In the genomic region with DNA sequence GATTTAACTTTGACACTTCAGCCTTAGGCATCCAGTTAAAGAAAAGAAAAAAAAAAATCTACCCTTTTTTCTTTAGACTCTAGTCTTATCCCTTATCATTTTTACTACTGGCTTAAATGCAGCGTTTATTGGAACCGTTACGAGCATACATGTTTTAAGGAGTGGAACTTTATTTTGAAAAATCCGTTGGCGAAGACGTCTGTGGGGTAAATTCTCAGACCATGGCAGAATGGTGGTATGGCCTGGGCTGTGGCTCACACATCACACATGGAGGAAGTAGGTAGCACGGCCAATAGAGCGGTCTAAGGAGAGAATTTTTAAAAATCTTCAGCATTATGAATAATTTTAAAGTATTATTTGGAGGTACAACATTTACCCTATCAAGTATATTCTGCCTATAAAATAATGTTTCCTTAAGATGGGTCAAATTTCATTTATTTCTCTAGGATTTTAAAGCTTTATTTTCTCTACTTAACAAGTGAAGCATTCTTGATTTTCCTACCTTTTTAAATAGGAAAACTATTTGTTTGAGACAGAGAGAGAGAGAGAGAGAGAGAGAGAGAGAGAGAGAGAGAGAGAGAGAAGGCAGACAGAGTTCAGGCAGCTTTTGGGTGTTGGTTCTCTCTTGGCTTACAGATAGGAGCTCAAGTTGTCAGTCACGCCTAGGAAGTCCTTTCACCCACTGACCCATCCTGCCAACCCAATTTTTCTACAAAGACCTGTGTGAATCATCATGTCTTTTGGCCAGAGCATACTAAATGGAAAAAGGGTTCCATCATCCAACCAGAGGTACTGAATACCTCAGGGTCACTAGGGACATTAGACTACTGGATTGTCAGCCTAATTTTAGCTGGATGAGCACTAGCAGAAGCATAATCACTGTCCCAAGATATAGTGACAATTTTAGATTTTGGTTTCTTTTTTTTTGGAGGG, we compare ENCODE assay signal across 8 mouse cellular contexts. TPM values are rescaled to one million over a fixed set of nuclear protein-coding genes. Genes with fewer than 3 reads are reported as not detected.
DNase-seq lines count a peak whose midpoint lies in the region; ATAC-seq and TF ChIP-seq lines count a peak whose summit lies in the region.

No protein-coding gene starts in this region.

- intact Hi-C loops in heart, postnatal 36 days (cut with DNase I) = loop anchor here (1.0 to 10.0 kb wide), 3 partner anchors 10 to 1072 kb away; partner anchors contain the start of genes Tnks1bp1 and Zc3h15

- peaks cover 6% of the 10 kb centered on the region; the same call in 1 of the 2 replicates for H3K36me3 ChIP-seq in heart, embryonic 10.5 days
- no peaks in the 10 kb centered on the region for H3K36me3 ChIP-seq in ES-E14 (ENCODE audit: control insufficient read depth, insufficient read depth, low read length, poor library complexity, severe bottlenecking)
- H3K36me3 ChIP-seq in heart, embryonic 15.5 days = peaks cover 2% of the 10 kb centered on the region; the same call in 1 of the 2 replicates
- peaks cover 7% of the 10 kb centered on the region for H3K36me3 ChIP-seq in liver, embryonic 16.5 days (ENCODE audit: control insufficient read depth, insufficient read depth)

- peak overlapping the region; percentile 81; the same call in 1 of the 2 replicates for H3K9ac ChIP-seq in ES-E14 (ENCODE audit: insufficient read depth, low read depth, low read length, poor library complexity, severe bottlenecking)
- H3K9ac ChIP-seq in heart, embryonic 15.5 days = peak overlapping the region; percentile 71; the same call in 1 of the 2 replicates
- peak overlapping the region; percentile 99 for H3K9ac ChIP-seq in liver, embryonic 16.5 days (ENCODE audit: low read depth, low read length)

- WGBS in heart, embryonic 10.5 days = 32% methylated on average over 9 of the region's 9 CpGs
- 26% methylated on average over 9 of the region's 9 CpGs for WGBS in heart, embryonic 15.5 days
- WGBS in liver, embryonic 16.5 days (ENCODE audit: insufficient replicate concordance) = 14% methylated on average over 9 of the region's 9 CpGs

- ATAC-seq in heart, embryonic 15.5 days (replicated peaks; ENCODE audit: insufficient number of reproducible peaks, insufficient read depth, low FRiP score, low read depth) = no peak
- ATAC-seq in liver, embryonic 16.5 days (ENCODE audit: low read depth) = no peak

- H3K4me1 ChIP-seq in heart, embryonic 10.5 days = peaks cover 15% of the 10 kb centered on the region
- peaks cover 3 to 5% of the 10 kb centered on the region in 2 experiments; a peak in 3 of 4 replicates for H3K4me1 ChIP-seq in ES-E14 (ENCODE audit: control insufficient read depth in 2 of 2, insufficient read depth in 2 of 2, low read length in 2 of 2, poor library complexity in 1 of 2)
- H3K4me1 ChIP-seq in heart, embryonic 15.5 days (replicated peaks) = peaks cover 20% of the 10 kb centered on the region
- H3K4me1 ChIP-seq in liver, embryonic 16.5 days (ENCODE audit: control insufficient read depth, low read depth, low read length) = peaks cover 27% of the 10 kb centered on the region

- H3K4me2 ChIP-seq in heart, embryonic 15.5 days = peak overlapping the region; percentile 79
- H3K4me2 ChIP-seq in liver, embryonic 16.5 days (ENCODE audit: low read depth, low read length) = peak overlapping the region; percentile 96

- H3K27me3 ChIP-seq in heart, embryonic 10.5 days (ENCODE audit: insufficient read depth, poor library complexity, severe bottlenecking) = no peaks in the 10 kb centered on the region
- no peaks in the 10 kb centered on the region for H3K27me3 ChIP-seq in heart, embryonic 15.5 days
- H3K27me3 ChIP-seq in liver, embryonic 16.5 days (ENCODE audit: control insufficient read depth, insufficient read depth, low read depth, low read length) = no peaks in the 10 kb centered on the region

- DNase-seq in heart, embryonic 10.5 days (ENCODE audit: low spot score) = no peak
- DNase-seq in heart, postnatal 36 days = no peak
- DNase-seq in ES-E14 (ENCODE audit: low read depth, low spot score) = no peak
- DNase-seq in frontal cortex, postnatal 36 days (ENCODE audit: low spot score in 2 of 2) = no peak
- no peak for DNase-seq in frontal cortex, postnatal 25 days (ENCODE audit: low spot score in 2 of 2)
- DNase-seq in left cerebral cortex, adult 8-10 months (ENCODE audit: low spot score in 2 of 2) = no peak

- H3K9me3 ChIP-seq in heart, embryonic 10.5 days = no peaks in the 10 kb centered on the region
- H3K9me3 ChIP-seq in ES-E14 (ENCODE audit: control insufficient read depth, insufficient read depth, low read depth, low read length) = no peaks in the 10 kb centered on the region
- H3K9me3 ChIP-seq in heart, embryonic 15.5 days (replicated peaks) = no peaks in the 10 kb centered on the region
- no peaks in the 10 kb centered on the region for H3K9me3 ChIP-seq in liver, embryonic 16.5 days (replicated peaks; ENCODE audit: control insufficient read depth, low read length)

- peak overlapping the region; percentile 90 for H3K4me3 ChIP-seq in heart, embryonic 10.5 days
- peak overlapping the region; percentile 74 to 90 for H3K4me3 ChIP-seq in ES-E14 (ENCODE audit: insufficient read depth in 1 of 2, low read depth in 1 of 2, low read length in 2 of 2, poor library complexity in 1 of 2, severe bottlenecking in 1 of 2)
- H3K4me3 ChIP-seq in heart, embryonic 15.5 days = peak overlapping the region; percentile 98
- H3K4me3 ChIP-seq in liver, embryonic 16.5 days (ENCODE audit: low read depth, low read length) = peak overlapping the region; percentile 99

- H3K27ac ChIP-seq in heart, embryonic 10.5 days = peak overlapping the region; percentile 97
- H3K27ac ChIP-seq in ES-E14 (ENCODE audit: insufficient read depth, low read depth, low read length, poor library complexity, severe bottlenecking) = no peak overlapping the region
- H3K27ac ChIP-seq in heart, embryonic 15.5 days = peak overlapping the region; percentile 98
- peak overlapping the region; percentile 98 for H3K27ac ChIP-seq in liver, embryonic 16.5 days (ENCODE audit: low read length)

- in situ Hi-C loops in ES-E14 (cut with MboI; ENCODE audit: low sequenced_read_pairs in 2 of 2, unreplicated experiment in 2 of 2) = no loop called here

TF ChIP-seq in ES-E14, 5 proteins besides CTCF, POLR2A, EP300 and RAD21:
- TF ChIP-seq MAFK (IDR thresholded peaks at IDR 0.05; ENCODE audit: insufficient read depth, low read depth, low read length) (no peak), ZNF384 (IDR thresholded peaks at IDR 0.05; ENCODE audit: low read depth, low read length) (no peak), HCFC1 (IDR thresholded peaks at IDR 0.05; ENCODE audit: borderline replicate concordance, insufficient read depth, low read length) (no peak), CHD2 (IDR thresholded peaks at IDR 0.05; ENCODE audit: low read depth, low read length) (no peak), ZC3H11A (IDR thresholded peaks at IDR 0.05; ENCODE audit: borderline replicate concordance, low read depth, low read length) (no peak)

RNA-seq across cellular contexts. Expression of gene Zdhhc5, which starts 1.7 kb away (rescaled TPM):
- polyA plus RNA-seq in heart, embryonic 10.5 days (2016; fragmentation: Nextera tagmentation; extraction: Ambion mirVana) = 33.3 and 33.4 TPM in 2 replicates
- 10 to 100 TPM; 62.4 to 63.4 TPM for total RNA-seq in heart, postnatal 36 days (2021)
- 34.8 and 39.0 TPM in 2 replicates for total RNA-seq in ES-E14 (2012; rRNA removed)
- 20.2 and 22.4 TPM in 2 replicates for polyA plus RNA-seq in heart, embryonic 15.5 days (2015; fragmentation: Nextera tagmentation; extraction: Ambion mirVana)
- 17.7 and 18.9 TPM in 2 replicates for polyA plus RNA-seq in liver, embryonic 16.5 days (2015; fragmentation: Nextera tagmentation; extraction: Ambion mirVana)
- 10 to 100 TPM; 38.3 to 42.1 (median 40.2) TPM for total RNA-seq in left cerebral cortex, adult 8-10 months (2022)

RNA-seq across cellular contexts. Expression of gene Clp1, which starts 10.5 kb away (rescaled TPM):
- 30.0 and 42.1 TPM in 2 replicates for polyA plus RNA-seq in heart, embryonic 10.5 days (2016; fragmentation: Nextera tagmentation; extraction: Ambion mirVana)
- 1 to 10 TPM; 6.1 to 6.2 TPM for total RNA-seq in heart, postnatal 36 days (2021)
- 28.6 and 36.4 TPM in 2 replicates for total RNA-seq in ES-E14 (2012; rRNA removed)
- 12.8 and 18.6 TPM in 2 replicates for polyA plus RNA-seq in heart, embryonic 15.5 days (2015; fragmentation: Nextera tagmentation; extraction: Ambion mirVana)
- 49.7 and 56.2 TPM in 2 replicates for polyA plus RNA-seq in liver, embryonic 16.5 days (2015; fragmentation: Nextera tagmentation; extraction: Ambion mirVana)
- total RNA-seq in left cerebral cortex, adult 8-10 months (2022) = 10 to 100 TPM in 2 of 4 experiments, 1 to 10 TPM in 2; 9.1 to 11.1 (median 10.3) TPM

RNA-seq across cellular contexts. Expression of gene Ypel4, which starts 17.2 kb away (rescaled TPM):
- polyA plus RNA-seq in heart, embryonic 10.5 days (2016; fragmentation: Nextera tagmentation; extraction: Ambion mirVana) = 6.4 and 6.8 TPM in 2 replicates
- total RNA-seq in heart, postnatal 36 days (2021) = 1 to 10 TPM; 1.2 TPM
- total RNA-seq in ES-E14 (2012; rRNA removed) = 0.89 and 1.8 TPM in 2 replicates
- polyA plus RNA-seq in heart, embryonic 15.5 days (2015; fragmentation: Nextera tagmentation; extraction: Ambion mirVana) = 3.0 and 3.8 TPM in 2 replicates
- 69.6 and 79.1 TPM in 2 replicates for polyA plus RNA-seq in liver, embryonic 16.5 days (2015; fragmentation: Nextera tagmentation; extraction: Ambion mirVana)
- total RNA-seq in left cerebral cortex, adult 8-10 months (2022) = 10 to 100 TPM; 67.7 to 77.9 (median 74.4) TPM

RNA-seq across cellular contexts. Expression of gene Gm19426, which starts 26.8 kb away (rescaled TPM):
- 6.9 and 7.3 TPM in 2 replicates for polyA plus RNA-seq in heart, embryonic 10.5 days (2016; fragmentation: Nextera tagmentation; extraction: Ambion mirVana)
- total RNA-seq in heart, postnatal 36 days (2021) = 1 to 10 TPM; 1.1 to 1.4 TPM
- total RNA-seq in ES-E14 (2012; rRNA removed) = 13.1 and 14.6 TPM in 2 replicates
- polyA plus RNA-seq in heart, embryonic 15.5 days (2015; fragmentation: Nextera tagmentation; extraction: Ambion mirVana) = 5.1 and 5.3 TPM in 2 replicates
- polyA plus RNA-seq in liver, embryonic 16.5 days (2015; fragmentation: Nextera tagmentation; extraction: Ambion mirVana) = 0.89 and 0.95 TPM in 2 replicates
- total RNA-seq in left cerebral cortex, adult 8-10 months (2022) = 1 to 10 TPM in 2 of 4 experiments, under 1 TPM in 2; 0.89 to 2.3 (median 1.3) TPM

RNA-seq across cellular contexts. Expression of gene Tmx2, which starts 37.7 kb away (rescaled TPM):
- polyA plus RNA-seq in heart, embryonic 10.5 days (2016; fragmentation: Nextera tagmentation; extraction: Ambion mirVana) = 172 and 182 TPM in 2 replicates
- 100 to 1,000 TPM; 100 to 134 TPM for total RNA-seq in heart, postnatal 36 days (2021)
- total RNA-seq in ES-E14 (2012; rRNA removed) = 160 and 193 TPM in 2 replicates
- polyA plus RNA-seq in heart, embryonic 15.5 days (2015; fragmentation: Nextera tagmentation; extraction: Ambion mirVana) = 156 and 158 TPM in 2 replicates
- polyA plus RNA-seq in liver, embryonic 16.5 days (2015; fragmentation: Nextera tagmentation; extraction: Ambion mirVana) = 69.7 and 76.5 TPM in 2 replicates
- total RNA-seq in left cerebral cortex, adult 8-10 months (2022) = 100 to 1,000 TPM; 243 to 260 (median 256) TPM

Comparison
In these comparisons a context has a peak if more than half of its experiments do, and no peak if none do; other contexts are left out.
1. RNA of gene Ypel4, which starts 17.2 kb away (total RNA-seq): 67.7 to 77.9 TPM in left cerebral cortex, adult 8-10 months; 1.2 TPM in heart, postnatal 36 days and 0.89 to 1.8 TPM in ES-E14; every median in the first group is over 10 times any median in the second.
2. Peak in every context shown above with its lines, with median percentiles within 50 percentile points of each other: H3K4me3 ChIP-seq and H3K9ac ChIP-seq.